Mouse (Mus musculus): ENCODE results near the gene Atp8a2. TPM values are rescaled to one million over a fixed set of nuclear protein-coding genes. Genes with fewer than 3 reads are reported as not detected.
"Not testable (repeated sequence)": the region's sequence is repeated elsewhere in the genome, so short reads cannot be mapped to it uniquely, and the experiment has no call there.

Gene Atp8a2
- total and polyA plus RNA-seq, 2 experiments from 2014 or later = 43.0 to 81.7 TPM

GRCm38 (mm10) chr14:59624326-59624885 is 572.6 kb downstream of the Atp8a2 start:
- 41% methylated on average over 9 of the region's 9 CpGs for WGBS
- TF ChIP-seq CTCF (IDR thresholded peaks at IDR 0.05) = no peak
- Histone ChIP-seq H3K36me3 (ENCODE audit: insufficient read depth, low read length) (no peaks in the 10 kb centered on the region), H3K27ac (ENCODE audit: low read depth, low read length) (no peak overlapping the region), H3K27me3 (ENCODE audit: insufficient read depth, low read length) (peaks cover 4% of the 10 kb centered on the region; the same call in 1 of the 2 replicates), H3K9ac (replicated peaks; ENCODE audit: low read length, poor library complexity, severe bottlenecking) (no peak overlapping the region), H3K4me1 (ENCODE audit: insufficient read depth, low read length) (no peaks in the 10 kb centered on the region), H3K4me3 (ENCODE audit: low read depth, low read length) (no peak overlapping the region), H3K4me2 (ENCODE audit: low read depth, low read length, poor library complexity, severe bottlenecking) (peak overlapping the region; percentile 76), H3K9me3 (ENCODE audit: low read length) (no peaks in the 10 kb centered on the region)
- no peak for ATAC-seq (ENCODE audit: low FRiP score)
- DNase-seq (ENCODE audit: low spot score) = no peak

- Histone ChIP-seq H3K4me1 (ENCODE audit: insufficient read depth, low read length) (no peaks in the 10 kb centered on the region), H3K36me3 (ENCODE audit: insufficient read depth, low read length) (no peaks in the 10 kb centered on the region), H3K4me3 (ENCODE audit: low read depth, low read length) (no peak overlapping the region), H3K27ac (ENCODE audit: low read depth, low read length) (no peak overlapping the region), H3K9me3 (ENCODE audit: low read length) (no peaks in the 10 kb centered on the region), H3K4me2 (ENCODE audit: low read depth, low read length, poor library complexity, severe bottlenecking) (no peak overlapping the region), H3K27me3 (ENCODE audit: insufficient read depth, low read length) (0 out of 2 replicates have a peak, but pooled peaks cover 3% of the 10 kb centered on the region), H3K9ac (replicated peaks; ENCODE audit: low read length, poor library complexity, severe bottlenecking) (no peak overlapping the region)
- ATAC-seq (ENCODE audit: low FRiP score) (no peak), DNase-seq (ENCODE audit: low spot score) (no peak)
- TF ChIP-seq CTCF (IDR thresholded peaks at IDR 0.05) = no peak
- 42% methylated on average over 7 of the region's 7 CpGs for WGBS
These were observed 580.2 kb downstream of the Atp8a2 start for GRCm38 (mm10) chr14:59616802-59617201.

GRCm38 (mm10) chr14:59614149-59614548 is 582.8 kb downstream of the Atp8a2 start:
- not testable (repeated sequence) for DNase-seq (ENCODE audit: low spot score); H3K9ac ChIP-seq (replicated peaks; ENCODE audit: low read length, poor library complexity, severe bottlenecking); ATAC-seq (ENCODE audit: low FRiP score); H3K36me3 ChIP-seq (ENCODE audit: insufficient read depth, low read length); H3K27ac ChIP-seq (ENCODE audit: low read depth, low read length); H3K4me3 ChIP-seq (ENCODE audit: low read depth, low read length); H3K4me2 ChIP-seq (ENCODE audit: low read depth, low read length, poor library complexity, severe bottlenecking); H3K27me3 ChIP-seq (ENCODE audit: insufficient read depth, low read length); H3K4me1 ChIP-seq (ENCODE audit: insufficient read depth, low read length); H3K9me3 ChIP-seq (ENCODE audit: low read length)
- 78% methylated on average over 3 of the region's 3 CpGs for WGBS

DNA sequence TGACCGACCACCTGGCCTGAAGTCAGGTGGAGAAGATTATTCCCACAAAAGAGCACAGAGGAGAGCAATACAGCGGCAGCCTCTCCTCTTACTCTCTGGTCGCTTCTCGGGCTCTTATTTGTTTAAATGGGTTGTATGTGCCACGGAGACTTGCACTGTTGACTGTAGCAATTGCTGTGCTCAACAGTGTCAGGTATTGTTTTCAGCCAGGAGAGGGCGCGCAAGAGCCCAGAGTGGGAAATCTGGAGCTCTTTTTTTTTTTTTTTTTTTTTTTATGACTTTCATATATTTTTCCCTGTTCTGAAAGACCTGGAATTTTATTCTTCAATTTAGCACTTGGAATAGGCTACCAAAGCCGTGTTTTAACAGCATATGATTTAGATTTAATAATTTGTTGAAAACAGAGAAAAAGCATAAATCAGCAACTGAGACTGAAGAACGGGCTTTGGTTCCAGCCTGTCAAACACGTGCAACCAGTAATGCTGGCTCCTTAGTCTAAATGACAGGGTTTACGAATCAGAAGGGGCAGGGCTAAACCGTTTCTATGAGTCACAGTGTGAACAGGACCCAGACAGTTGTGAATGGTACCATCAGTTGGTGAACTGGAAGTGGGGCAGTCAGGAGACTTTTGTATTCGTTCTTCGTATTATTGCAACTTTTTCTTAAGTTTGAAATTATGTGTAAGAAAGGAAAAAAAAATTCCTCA is 583.9 kb downstream of the Atp8a2 start:
- H3K4me3 ChIP-seq (ENCODE audit: low read depth, low read length) = no peak overlapping the region
- 53% methylated on average over 14 of the region's 14 CpGs for WGBS
- no peak overlapping the region for H3K9ac ChIP-seq (replicated peaks; ENCODE audit: low read length, poor library complexity, severe bottlenecking)
- no peaks in the 10 kb centered on the region for H3K4me1 ChIP-seq (ENCODE audit: insufficient read depth, low read length)
- H3K4me2 ChIP-seq (ENCODE audit: low read depth, low read length, poor library complexity, severe bottlenecking) = no peak overlapping the region
- no peaks in the 10 kb centered on the region for H3K36me3 ChIP-seq (ENCODE audit: insufficient read depth, low read length)
- DNase-seq (ENCODE audit: low spot score) = peak; percentile 58
- H3K27me3 ChIP-seq (ENCODE audit: insufficient read depth, low read length) = 0 out of 2 replicates have a peak, but pooled peaks cover 3% of the 10 kb centered on the region
- no peak for ATAC-seq (ENCODE audit: low FRiP score)
- no peak overlapping the region for H3K27ac ChIP-seq (ENCODE audit: low read depth, low read length)
- no peaks in the 10 kb centered on the region for H3K9me3 ChIP-seq (ENCODE audit: low read length)
- peak; percentile 79 for TF ChIP-seq CTCF (IDR thresholded peaks at IDR 0.05)

- DNase-seq (ENCODE audit: low spot score) (no peak), ATAC-seq (ENCODE audit: low FRiP score) (no peak)
- H3K9ac ChIP-seq (replicated peaks; ENCODE audit: low read length, poor library complexity, severe bottlenecking) = no peak overlapping the region
- 47% methylated on average over 3 of the region's 3 CpGs for WGBS
- H3K9me3 ChIP-seq (ENCODE audit: low read length) = no peaks in the 10 kb centered on the region
- no peak overlapping the region for H3K27ac ChIP-seq (ENCODE audit: low read depth, low read length)
- H3K4me1 ChIP-seq (ENCODE audit: insufficient read depth, low read length) = no peaks in the 10 kb centered on the region
- H3K27me3 ChIP-seq (ENCODE audit: insufficient read depth, low read length) = no peaks in the 10 kb centered on the region
- TF ChIP-seq CTCF (IDR thresholded peaks at IDR 0.05) = no peak
- no peak overlapping the region for H3K4me3 ChIP-seq (ENCODE audit: low read depth, low read length)
- H3K36me3 ChIP-seq (ENCODE audit: insufficient read depth, low read length) = no peaks in the 10 kb centered on the region
- H3K4me2 ChIP-seq (ENCODE audit: low read depth, low read length, poor library complexity, severe bottlenecking) = no peak overlapping the region
These were observed 590.0 kb downstream of the Atp8a2 start for GRCm38 (mm10) chr14:59607021-59607420.

- Histone ChIP-seq H3K9me3 (ENCODE audit: low read length) (no peaks in the 10 kb centered on the region), H3K4me2 (ENCODE audit: low read depth, low read length, poor library complexity, severe bottlenecking) (no peak overlapping the region), H3K27me3 (ENCODE audit: insufficient read depth, low read length) (no peaks in the 10 kb centered on the region), H3K4me1 (ENCODE audit: insufficient read depth, low read length) (no peaks in the 10 kb centered on the region), H3K4me3 (ENCODE audit: low read depth, low read length) (no peak overlapping the region), H3K9ac (replicated peaks; ENCODE audit: low read length, poor library complexity, severe bottlenecking) (no peak overlapping the region), H3K27ac (ENCODE audit: low read depth, low read length) (no peak overlapping the region), H3K36me3 (ENCODE audit: insufficient read depth, low read length) (no peaks in the 10 kb centered on the region)
- WGBS = 20% methylated on average over 5 of the region's 5 CpGs
- TF ChIP-seq CTCF (IDR thresholded peaks at IDR 0.05) = peak; percentile 76
- DNase-seq (ENCODE audit: low spot score) (peak; percentile 77), ATAC-seq (ENCODE audit: low FRiP score) (peak; percentile 62)
These were observed 591.2 kb downstream of the Atp8a2 start for GRCm38 (mm10) chr14:59605671-59606353.
